Mouse (Mus musculus) lung, embryonic 15.5 days (tissue): ENCODE measurements at regions not wholly inside any gene's neighbourhood (a gene's known extent, or its start where the extent isn't known, plus 50 kb on each side); places are given as distances from the start of the nearest gene placed in this dataset.
A peak's percentile ranks its signal among the peaks of the same experiment; 100 is the strongest.

ENCODE experiments used
- ATAC-seq: fragments of 200-750 bp; cut with Nextera tagmentation; 2 replicates; pipeline ENCODE4 v1.8.0; 2017; ENCODE audit warnings: moderate number of reproducible peaks, borderline replicate concordance; ENCODE audit not compliant: low FRiP score, low TSS enrichment; ENCODE audit errors: extremely low read depth
- H3K27ac ChIP-seq: fragments of 300-500 bp; sonication (generic); 2 replicates; pipeline ENCODE4 v1.5.1; 2015; ENCODE audit warnings: moderate library complexity, mild to moderate bottlenecking, inconsistent platforms
- H3K27me3 ChIP-seq: fragments of 300-500 bp; sonication (generic); 2 replicates; pipeline ENCODE4 v1.6.1; 2015; ENCODE audit warnings: inconsistent platforms
- H3K36me3 ChIP-seq: fragments of 300-500 bp; sonication (generic); 2 replicates; pipeline ENCODE4 v1.6.1; 2015; ENCODE audit warnings: inconsistent platforms
- H3K4me1 ChIP-seq: fragments of 300-500 bp; sonication (generic); 2 replicates; pipeline ENCODE4 v1.6.1; 2015; ENCODE audit warnings: inconsistent platforms
- H3K4me2 ChIP-seq: fragments of 300-500 bp; sonication (generic); 2 replicates; pipeline ENCODE4 v1.6.1; 2015; ENCODE audit warnings: inconsistent platforms, mild to moderate bottlenecking, moderate library complexity
- H3K4me3 ChIP-seq: fragments of 300-500 bp; sonication (generic); 2 replicates; pipeline ENCODE4 v1.5.1; 2015; ENCODE audit warnings: mild to moderate bottlenecking, inconsistent platforms
- H3K9ac ChIP-seq: fragments of 300-500 bp; sonication (generic); 2 replicates; pipeline ENCODE4 v1.6.1; 2015; ENCODE audit warnings: inconsistent platforms
- H3K9me3 ChIP-seq: fragments of 300-500 bp; sonication (generic); 2 replicates; pipeline ENCODE4 v1.6.1; 2016; ENCODE audit warnings: inconsistent platforms
- WGBS: fragments of 180-500 bp; shearing (Covaris S2); methylation state at CpG from one replicate; pipeline ENCODE4 v1.1.7; 2015; 5-methylcytosine and 5-hydroxymethylcytosine counted together

GRCm38 (mm10) chr3:23334958-23335357 lies 1258.5 kb downstream of the Tbl1xr1 start:
- Histone ChIP-seq H3K9me3 (no peaks in the 10 kb centered on the region), H3K4me1 (no peaks in the 10 kb centered on the region), H3K4me2 (no peak overlapping the region), H3K27ac (no peak overlapping the region), H3K27me3 (no peaks in the 10 kb centered on the region), H3K4me3 (no peak overlapping the region), H3K36me3 (no peaks in the 10 kb centered on the region), H3K9ac (no peak overlapping the region)
- ATAC-seq: no peak

GRCm38 (mm10) chr3:23374341-23374740 lies 1297.9 kb downstream of the Tbl1xr1 start:
- Histone ChIP-seq H3K4me3 (no peak overlapping the region), H3K9ac (no peak overlapping the region), H3K4me2 (no peak overlapping the region), H3K9me3 (no peaks in the 10 kb centered on the region), H3K4me1 (no peaks in the 10 kb centered on the region), H3K27me3 (no peaks in the 10 kb centered on the region), H3K27ac (no peak overlapping the region), H3K36me3 (no peaks in the 10 kb centered on the region)
- 74% methylated on average over 5 of the region's 5 CpGs for WGBS
- ATAC-seq: no peak

DNA sequence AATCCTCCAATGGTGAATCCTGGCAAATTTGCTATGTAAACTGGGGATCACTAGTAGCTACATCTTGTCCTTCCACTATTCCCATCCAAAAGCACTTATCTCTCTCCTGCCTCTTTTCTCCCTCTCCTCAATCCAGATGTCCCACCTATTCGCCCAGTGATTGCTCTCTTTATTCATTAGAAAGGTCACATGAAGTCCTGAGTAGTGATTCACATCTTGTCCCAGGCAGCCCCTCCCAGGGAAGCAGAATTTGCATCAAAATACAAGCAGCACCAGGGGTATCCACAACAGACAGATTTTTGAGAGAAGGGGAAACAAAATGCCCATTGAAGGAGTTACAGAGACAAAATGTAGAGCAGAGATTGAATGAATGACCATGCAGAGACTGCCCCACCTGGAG lies 1328.4 kb downstream of the Tbl1xr1 start:
- Histone ChIP-seq H3K36me3 (no peaks in the 10 kb centered on the region), H3K27ac (no peak overlapping the region), H3K4me1 (no peaks in the 10 kb centered on the region), H3K27me3 (no peaks in the 10 kb centered on the region), H3K9me3 (no peaks in the 10 kb centered on the region), H3K9ac (no peak overlapping the region), H3K4me2 (no peak overlapping the region), H3K4me3 (no peak overlapping the region)
- no peak for ATAC-seq
- 56% methylated on average over 1 of the region's 1 CpGs for WGBS

DNA sequence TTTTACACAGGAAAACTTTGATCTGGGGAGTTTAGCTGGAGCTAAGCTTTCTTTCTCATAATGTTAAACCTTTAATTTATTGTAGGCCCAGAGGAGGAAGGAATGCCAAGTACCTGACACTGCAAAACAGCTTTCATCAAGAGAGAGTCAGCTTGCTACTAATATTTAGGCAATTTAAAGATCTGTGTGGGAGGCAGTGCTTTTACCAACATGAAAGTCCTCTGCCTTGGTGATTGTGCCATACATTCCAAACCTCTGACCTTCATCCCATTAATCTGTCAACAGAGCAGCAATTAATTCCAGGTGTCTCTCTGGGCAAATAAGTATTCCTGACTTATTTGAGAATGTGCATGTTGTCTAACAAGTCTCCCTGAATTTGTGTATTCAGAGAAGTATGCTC lies 1333.0 kb downstream of the Tbl1xr1 start:
- Histone ChIP-seq H3K4me1 (no peaks in the 10 kb centered on the region), H3K36me3 (no peaks in the 10 kb centered on the region), H3K9me3 (no peaks in the 10 kb centered on the region), H3K4me2 (no peak overlapping the region), H3K27me3 (no peaks in the 10 kb centered on the region), H3K27ac (no peak overlapping the region), H3K9ac (no peak overlapping the region), H3K4me3 (no peak overlapping the region)
- ATAC-seq: no peak

- 79% methylated on average over 3 of the region's 3 CpGs for WGBS
- no peaks in the 10 kb centered on the region for H3K27me3 ChIP-seq
- no peaks in the 10 kb centered on the region for H3K4me1 ChIP-seq
- ATAC-seq: no peak
- H3K36me3 ChIP-seq: no peaks in the 10 kb centered on the region
- H3K9ac ChIP-seq: no peak overlapping the region
- H3K27ac ChIP-seq: no peak overlapping the region
- H3K9me3 ChIP-seq: no peaks in the 10 kb centered on the region
- no peak overlapping the region for H3K4me3 ChIP-seq
- H3K4me2 ChIP-seq: no peak overlapping the region
Observed at GRCm38 (mm10) chr3:23426956-23427355, 1350.5 kb downstream of the Tbl1xr1 start.

DNA sequence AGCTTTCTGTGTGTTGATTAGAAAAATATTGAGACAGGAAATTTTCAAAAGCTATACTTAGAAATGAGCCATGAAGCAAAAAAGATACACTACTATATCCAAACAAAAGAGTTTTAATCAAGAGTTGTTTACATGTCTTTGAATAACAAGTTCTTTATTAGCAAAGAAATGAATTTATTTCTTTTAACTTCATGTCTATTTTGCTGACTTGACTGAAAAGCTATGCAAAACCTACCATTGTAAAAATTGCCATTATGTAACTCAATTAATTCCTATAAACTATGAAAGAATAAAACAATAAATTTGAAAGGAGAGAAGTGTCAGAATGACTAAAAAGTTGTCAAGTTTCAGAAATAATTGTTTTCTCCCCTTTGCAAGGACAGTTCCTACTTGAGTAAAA lies 1358.6 kb downstream of the Tbl1xr1 start:
- Histone ChIP-seq H3K9ac (no peak overlapping the region), H3K4me1 (no peaks in the 10 kb centered on the region)
- no peak for ATAC-seq

GRCm38 (mm10) chr3:23457720-23458119 lies 1381.3 kb downstream of the Tbl1xr1 start:
- WGBS: 78% methylated on average over 1 of the region's 1 CpGs
- no peaks in the 10 kb centered on the region for H3K36me3 ChIP-seq
- no peak overlapping the region for H3K4me2 ChIP-seq
- H3K4me3 ChIP-seq: no peak overlapping the region
- H3K4me1 ChIP-seq: no peaks in the 10 kb centered on the region
- no peaks in the 10 kb centered on the region for H3K9me3 ChIP-seq
- H3K27me3 ChIP-seq: no peaks in the 10 kb centered on the region
- no peak for ATAC-seq
- H3K9ac ChIP-seq: no peak overlapping the region
- no peak overlapping the region for H3K27ac ChIP-seq

More for the DNA sequence above, 1358.6 kb downstream of the Tbl1xr1 start:
- no peak overlapping the region for H3K27ac ChIP-seq
- H3K4me3 ChIP-seq: no peak overlapping the region
- no peaks in the 10 kb centered on the region for H3K27me3 ChIP-seq
- no peaks in the 10 kb centered on the region for H3K36me3 ChIP-seq
- H3K9me3 ChIP-seq: no peaks in the 10 kb centered on the region
- H3K4me2 ChIP-seq: no peak overlapping the region

DNA sequence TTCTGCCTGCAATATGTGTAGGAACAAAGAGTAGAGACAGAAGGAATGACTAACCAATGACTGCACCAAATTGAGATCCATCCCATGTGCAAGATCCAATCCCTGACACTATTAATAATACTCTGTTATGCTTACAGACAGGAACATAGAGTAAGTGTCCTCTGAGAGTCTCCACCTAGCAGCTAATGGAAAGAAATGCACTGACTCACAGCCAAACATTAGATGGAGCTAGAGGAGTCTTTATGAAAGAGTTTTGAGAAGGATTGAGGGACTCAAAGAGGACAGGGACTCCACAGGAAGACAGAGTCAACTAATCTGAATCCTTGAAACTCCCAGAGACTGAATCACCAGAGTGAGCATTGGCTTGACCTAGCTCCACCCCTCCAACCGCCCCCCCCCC lies 1423.4 kb downstream of the Tbl1xr1 start:
- no peak overlapping the region for H3K4me2 ChIP-seq
- no peaks in the 10 kb centered on the region for H3K27me3 ChIP-seq
- H3K27ac ChIP-seq: no peak overlapping the region
- H3K36me3 ChIP-seq: no peaks in the 10 kb centered on the region
- no peak overlapping the region for H3K4me3 ChIP-seq
- whole genome bisulfite sequencing: 67% methylated on average over 1 of the region's 1 CpGs
- H3K9ac ChIP-seq: no peak overlapping the region
- no peaks in the 10 kb centered on the region for H3K4me1 ChIP-seq
- no peak for ATAC-seq
- H3K9me3 ChIP-seq: no peaks in the 10 kb centered on the region

DNA sequence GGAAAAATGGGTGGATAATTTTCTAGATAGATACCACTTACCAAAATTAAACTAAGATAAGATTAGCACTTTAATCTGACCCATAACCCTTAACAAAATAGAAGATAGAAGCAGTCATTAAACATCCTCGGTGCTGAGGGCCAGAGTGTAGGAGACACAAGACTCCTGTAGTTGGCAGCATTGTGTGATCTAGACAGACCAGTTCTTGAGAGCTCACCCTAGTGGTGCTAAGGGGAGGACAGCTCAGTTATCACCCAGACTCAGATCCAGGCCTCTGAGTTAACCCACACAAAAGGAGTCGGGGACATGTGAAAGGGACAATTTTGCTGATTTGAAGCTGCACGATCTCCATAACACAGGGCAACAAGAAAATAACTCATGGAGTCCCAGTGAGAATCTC lies 1471.1 kb downstream of the Tbl1xr1 start:
- Histone ChIP-seq H3K27me3 (no peaks in the 10 kb centered on the region), H3K9me3 (no peaks in the 10 kb centered on the region), H3K4me1 (no peaks in the 10 kb centered on the region), H3K4me2 (no peak overlapping the region), H3K27ac (no peak overlapping the region), H3K9ac (no peak overlapping the region), H3K4me3 (no peak overlapping the region), H3K36me3 (no peaks in the 10 kb centered on the region)
- WGBS: 73% methylated on average over 3 of the region's 3 CpGs
- ATAC-seq: no peak

DNA sequence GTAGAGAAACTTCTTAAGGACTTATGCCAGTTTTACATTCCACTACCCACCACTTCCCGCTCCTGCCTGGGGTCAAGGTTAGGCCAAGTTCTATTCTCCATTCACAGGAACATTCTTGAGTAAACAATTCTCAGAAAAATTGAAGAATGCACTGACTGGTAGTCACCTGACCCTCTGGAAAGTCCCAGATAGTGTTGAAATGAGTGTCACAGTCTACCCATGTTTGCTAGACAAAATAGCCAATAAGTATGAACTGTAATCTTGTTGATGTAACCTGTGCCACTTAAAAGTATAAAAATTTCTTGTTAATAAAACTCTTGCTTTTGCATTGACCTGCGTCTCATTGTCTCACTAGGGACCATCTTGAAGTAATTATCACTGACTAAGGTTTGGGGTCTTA lies 1487.9 kb downstream of the Tbl1xr1 start:
- ATAC-seq: no peak
- 60% methylated on average over 2 of the region's 2 CpGs for WGBS
- Histone ChIP-seq H3K27me3 (no peaks in the 10 kb centered on the region), H3K27ac (no peak overlapping the region), H3K9ac (no peak overlapping the region), H3K4me2 (no peak overlapping the region), H3K9me3 (no peaks in the 10 kb centered on the region), H3K4me3 (no peak overlapping the region), H3K4me1 (no peaks in the 10 kb centered on the region), H3K36me3 (no peaks in the 10 kb centered on the region)

- no peak overlapping the region for H3K4me2 ChIP-seq
- no peak for ATAC-seq
- 87% methylated on average over 12 of the region's 12 CpGs for WGBS
- H3K4me3 ChIP-seq: no peak overlapping the region
- no peaks in the 10 kb centered on the region for H3K9me3 ChIP-seq
- H3K27me3 ChIP-seq: no peaks in the 10 kb centered on the region
- H3K27ac ChIP-seq: no peak overlapping the region
- no peak overlapping the region for H3K9ac ChIP-seq
- no peaks in the 10 kb centered on the region for H3K4me1 ChIP-seq
- H3K36me3 ChIP-seq: no peaks in the 10 kb centered on the region
Observed at GRCm38 (mm10) chr3:23568806-23569205, 1492.4 kb downstream of the Tbl1xr1 start.

DNA sequence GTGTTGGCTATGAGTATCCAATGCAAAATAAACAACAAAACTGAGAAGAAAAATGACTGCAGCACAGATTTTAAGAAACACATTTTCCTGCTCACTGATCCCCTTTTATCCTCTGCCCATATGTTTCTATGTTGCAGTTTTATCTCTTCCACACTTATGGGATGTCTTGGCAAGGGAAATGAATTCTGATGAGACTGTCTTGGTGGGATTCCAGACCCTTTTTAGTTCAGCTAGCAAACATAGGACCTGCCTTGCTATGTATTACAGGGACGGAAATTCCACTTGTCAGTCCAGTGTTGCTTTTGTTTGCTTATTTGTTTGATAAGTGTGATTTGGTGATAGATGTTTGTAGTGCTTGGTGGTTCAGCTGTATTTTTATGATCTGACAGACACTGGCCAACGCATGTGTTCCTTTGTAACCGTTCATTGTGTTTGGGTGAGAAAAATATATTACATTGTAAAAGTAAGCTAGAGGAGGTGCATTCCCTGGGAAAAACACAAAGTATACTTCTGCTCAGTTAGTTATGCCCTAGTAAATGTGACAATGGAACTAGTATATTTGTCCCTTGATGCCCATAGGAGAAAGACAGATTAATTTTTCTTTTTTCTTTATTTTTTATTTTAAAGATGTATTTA lies 1516.2 kb downstream of the Tbl1xr1 start:
- H3K4me2 ChIP-seq: no peak overlapping the region
- H3K4me1 ChIP-seq: no peaks in the 10 kb centered on the region
- ATAC-seq: peak; percentile 79; the same call in 1 of the 2 replicates
- no peak overlapping the region for H3K4me3 ChIP-seq
- H3K9me3 ChIP-seq: no peaks in the 10 kb centered on the region
- no peaks in the 10 kb centered on the region for H3K27me3 ChIP-seq
- no peaks in the 10 kb centered on the region for H3K36me3 ChIP-seq
- WGBS: 47% methylated on average over 3 of the region's 3 CpGs
- H3K27ac ChIP-seq: no peak overlapping the region
- H3K9ac ChIP-seq: no peak overlapping the region

DNA sequence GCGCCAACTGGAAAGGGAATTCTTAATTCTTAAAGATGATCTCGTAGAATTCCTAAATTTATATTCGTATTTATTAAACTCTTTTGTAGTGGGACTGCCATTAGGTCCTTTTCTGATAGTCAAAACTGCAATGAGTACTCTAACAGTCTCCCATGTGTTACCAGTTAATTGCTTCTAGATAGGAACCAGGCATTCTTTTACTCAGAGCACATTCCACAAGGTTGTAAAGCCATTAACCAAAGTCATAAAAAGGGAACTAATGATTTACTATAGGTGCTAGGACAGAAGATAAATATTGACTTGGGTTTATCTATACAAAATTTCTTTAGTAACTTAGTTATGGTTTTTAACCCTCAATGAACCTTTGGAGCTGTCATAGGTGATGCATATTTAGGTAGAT lies 1525.0 kb downstream of the Tbl1xr1 start:
- no peak overlapping the region for H3K9ac ChIP-seq
- 79% methylated on average over 3 of the region's 3 CpGs for WGBS
- no peak overlapping the region for H3K27ac ChIP-seq
- no peaks in the 10 kb centered on the region for H3K27me3 ChIP-seq
- no peak for ATAC-seq
- H3K4me2 ChIP-seq: no peak overlapping the region
- H3K9me3 ChIP-seq: no peaks in the 10 kb centered on the region
- H3K4me1 ChIP-seq: no peaks in the 10 kb centered on the region
- H3K4me3 ChIP-seq: no peak overlapping the region
- H3K36me3 ChIP-seq: no peaks in the 10 kb centered on the region
